ENCODE assay signal across 10 mouse cellular contexts in genomic region chr2:117455021-117455739, GRCm38 (mm10).
DNase-seq lines count a peak whose midpoint lies in the region; ATAC-seq and TF ChIP-seq lines count a peak whose summit lies in the region.
"Had no signal": no experiment of that assay in that cellular context is flagged by ENCODE, and none has a peak within 500 bp of the region (broad histone marks: within the 10 kb centered on the region; RNA-seq: fewer than 3 reads in every experiment).

No protein-coding gene starts in this region.

- 76% methylated on average over 4 of the region's 4 CpGs for WGBS in limb, embryonic 14.5 days
- 84% methylated on average over 4 of the region's 4 CpGs for WGBS in limb, embryonic 10.5 days
- 49% methylated on average over 4 of the region's 4 CpGs for WGBS in midbrain, postnatal 0 days

- TF ChIP-seq CTCF in gastrocnemius, adult 2 months (IDR thresholded peaks at IDR 0.05): peak; percentile 27; the same call in 1 of the 2 replicates
- peak; percentile 58 for TF ChIP-seq CTCF in cortical plate, adult 2 months (IDR thresholded peaks at IDR 0.05; ENCODE audit: extremely low read depth, insufficient read depth, low read length)
- TF ChIP-seq CTCF in midbrain, postnatal 0 days (IDR thresholded peaks at IDR 0.05): peak; percentile 81

- H3K4me3 ChIP-seq in gastrocnemius, adult 2 months: no peak overlapping the region
- H3K4me3 ChIP-seq in limb, embryonic 14.5 days (replicated peaks; ENCODE audit: low read length): no peak overlapping the region
- no peak overlapping the region for H3K4me3 ChIP-seq in limb, embryonic 10.5 days
- no peak overlapping the region for H3K4me3 ChIP-seq in cortical plate, adult 2 months (ENCODE audit: insufficient read depth, low read length)
- no peak overlapping the region for H3K4me3 ChIP-seq in midbrain, postnatal 0 days (ENCODE audit: low read depth, low read length)
- H3K4me3 ChIP-seq: heart, embryonic 13.5 days had no signal

- ATAC-seq in limb, embryonic 14.5 days (ENCODE audit: low FRiP score, low read depth): no peak
- peak; percentile 74; the same call in 1 of the 2 replicates for ATAC-seq in midbrain, postnatal 0 days (ENCODE audit: low FRiP score)
- no peak for ATAC-seq in megakaryocyte-erythroid progenitor cell, adult 5-6 weeks (replicated peaks; ENCODE audit: low FRiP score, low TSS enrichment, poor library complexity, severe bottlenecking)

- H3K36me3 ChIP-seq in limb, embryonic 14.5 days (ENCODE audit: control insufficient read depth, insufficient read depth, low read length): no peaks in the 10 kb centered on the region
- H3K36me3 ChIP-seq in limb, embryonic 10.5 days: no peaks in the 10 kb centered on the region
- H3K36me3 ChIP-seq in midbrain, postnatal 0 days (ENCODE audit: insufficient read depth, low read length): no peaks in the 10 kb centered on the region
- H3K36me3 ChIP-seq: heart, embryonic 13.5 days had no signal

- no peak overlapping the region for H3K27ac ChIP-seq in gastrocnemius, adult 2 months
- H3K27ac ChIP-seq in limb, embryonic 14.5 days (replicated peaks; ENCODE audit: low read depth, low read length): no peak overlapping the region
- no peak overlapping the region for H3K27ac ChIP-seq in limb, embryonic 10.5 days
- H3K27ac ChIP-seq in cortical plate, adult 2 months (ENCODE audit: insufficient read depth, low read length): no peak overlapping the region
- H3K27ac ChIP-seq in midbrain, postnatal 0 days (ENCODE audit: low read depth, low read length): no peak overlapping the region
- H3K27ac ChIP-seq: heart, embryonic 13.5 days had no signal

- H3K4me1 ChIP-seq in limb, embryonic 14.5 days (ENCODE audit: control insufficient read depth, insufficient read depth, low read length): no peaks in the 10 kb centered on the region
- H3K4me1 ChIP-seq in limb, embryonic 10.5 days: no peaks in the 10 kb centered on the region
- no peaks in the 10 kb centered on the region for H3K4me1 ChIP-seq in cortical plate, adult 2 months (ENCODE audit: control insufficient read depth, insufficient read depth, low read length)
- no peaks in the 10 kb centered on the region for H3K4me1 ChIP-seq in midbrain, postnatal 0 days (ENCODE audit: insufficient read depth, low read length)

- DNase-seq in gastrocnemius, adult 2 months: no peak
- no peak for DNase-seq in gastrocnemius, postnatal 36 days
- peak; percentile 32 for DNase-seq in limb, embryonic 14.5 days (ENCODE audit: low spot score)
- DNase-seq in limb, embryonic 10.5 days (ENCODE audit: low spot score): no peak
- peak; percentile 74 for DNase-seq in midbrain, postnatal 0 days (ENCODE audit: low spot score)
- no peak for DNase-seq in adrenal gland, postnatal 25 days
- DNase-seq: lung, adult 18-20 months had no signal

- no peaks in the 10 kb centered on the region for H3K9me3 ChIP-seq in limb, embryonic 14.5 days (ENCODE audit: control insufficient read depth, low read length)
- H3K9me3 ChIP-seq in limb, embryonic 10.5 days (replicated peaks): no peaks in the 10 kb centered on the region
- H3K9me3 ChIP-seq in midbrain, postnatal 0 days (ENCODE audit: low read length): no peaks in the 10 kb centered on the region
- H3K9me3 ChIP-seq: heart, embryonic 13.5 days had no signal

- no peak for TF ChIP-seq POLR2A in limb, embryonic 14.5 days (IDR thresholded peaks at IDR 0.05; ENCODE audit: borderline replicate concordance, extremely low read depth, insufficient read depth, insufficient read length)
- no peak for TF ChIP-seq POLR2A in cortical plate, adult 2 months (IDR thresholded peaks at IDR 0.05; ENCODE audit: extremely low read depth, insufficient read depth, low read length)

- H3K27me3 ChIP-seq in limb, embryonic 14.5 days (ENCODE audit: control insufficient read depth, insufficient read depth, low read length): no peaks in the 10 kb centered on the region
- no peaks in the 10 kb centered on the region for H3K27me3 ChIP-seq in limb, embryonic 10.5 days (ENCODE audit: low read depth, poor library complexity, severe bottlenecking)
- no peaks in the 10 kb centered on the region for H3K27me3 ChIP-seq in midbrain, postnatal 0 days (ENCODE audit: insufficient read depth, low read length)
- H3K27me3 ChIP-seq: heart, embryonic 13.5 days had no signal

- H3K9ac ChIP-seq in limb, embryonic 14.5 days (ENCODE audit: low read depth, low read length, severe bottlenecking): no peak overlapping the region
- H3K9ac ChIP-seq in midbrain, postnatal 0 days (replicated peaks; ENCODE audit: low read length, poor library complexity, severe bottlenecking): no peak overlapping the region
- H3K9ac ChIP-seq: heart, embryonic 13.5 days had no signal

- intact Hi-C loops in gastrocnemius, adult 2 months (cut with DNase I): no loop called here
- intact Hi-C loops in gastrocnemius, postnatal 36 days (cut with DNase I): no loop called here

- no peak overlapping the region for H3K4me2 ChIP-seq in limb, embryonic 14.5 days (replicated peaks; ENCODE audit: low read depth, low read length, severe bottlenecking)
- no peak overlapping the region for H3K4me2 ChIP-seq in midbrain, postnatal 0 days (ENCODE audit: low read depth, low read length, poor library complexity, severe bottlenecking)
- H3K4me2 ChIP-seq: heart, embryonic 13.5 days had no signal

Comparison
In these comparisons a context has a peak if more than half of its experiments do, and no peak if none do; other contexts are left out.
1. DNase-seq: peak in limb, embryonic 14.5 days (single experiment) and midbrain, postnatal 0 days (single experiment); none in gastrocnemius, adult 2 months (single experiment), gastrocnemius, postnatal 36 days (0 of 2), limb, embryonic 10.5 days (single experiment) and adrenal gland, postnatal 25 days (single experiment).
2. CTCF ChIP-seq: peak in every context shown above with its lines; median percentile 81 in midbrain, postnatal 0 days; 58 in cortical plate, adult 2 months; 27 in gastrocnemius, adult 2 months.